Mouse (Mus musculus) bone marrow macrophage, adult 2 months (primary cell): ENCODE results near the gene Gstz1. TPM values are rescaled to one million over a fixed set of nuclear protein-coding genes. Genes with fewer than 3 reads are reported as not detected.
"Not testable (repeated sequence)": the region's sequence is repeated elsewhere in the genome, so short reads cannot be mapped to it uniquely, and the experiment has no call there.

Source experiments
- H3K27ac ChIP-seq: 2 replicates; pipeline ENCODE4 v1.5.1; 2012; ENCODE audit warnings: low read depth, low read length; ENCODE audit not compliant: insufficient read depth
- H3K4me1 ChIP-seq: 2 replicates; pipeline ENCODE4 v1.6.1; 2012; ENCODE audit warnings: low read length; ENCODE audit not compliant: control insufficient read depth, insufficient read depth
- H3K4me3 ChIP-seq: 2 replicates; pipeline ENCODE4 v1.5.1; 2012; ENCODE audit warnings: mild to moderate bottlenecking, low read length, moderate library complexity; ENCODE audit not compliant: insufficient read depth
- CTCF ChIP-seq: IDR thresholded peaks from 2 replicates; pipeline ENCODE4 v1.5.1; 2012; ENCODE audit warnings: low read depth, mild to moderate bottlenecking, low read length, moderate library complexity
- POLR2A ChIP-seq: IDR thresholded peaks from 2 replicates; pipeline ENCODE4 v1.6.1; 2012; ENCODE audit warnings: mild to moderate bottlenecking, low read depth, low read length, borderline replicate concordance
- polyA plus RNA-seq: library from polyadenylated mRNA; stranded (reverse); fragments of >200 nt; gene quantifications from 2 replicates; pipeline ENCODE4 v1.2.4, GENCODE M21; 2012; ENCODE audit not compliant: missing spikeins, insufficient read depth, insufficient read length

Gene Gstz1
- polyA plus RNA-seq, 1 experiment = 17.5 TPM

DNA sequence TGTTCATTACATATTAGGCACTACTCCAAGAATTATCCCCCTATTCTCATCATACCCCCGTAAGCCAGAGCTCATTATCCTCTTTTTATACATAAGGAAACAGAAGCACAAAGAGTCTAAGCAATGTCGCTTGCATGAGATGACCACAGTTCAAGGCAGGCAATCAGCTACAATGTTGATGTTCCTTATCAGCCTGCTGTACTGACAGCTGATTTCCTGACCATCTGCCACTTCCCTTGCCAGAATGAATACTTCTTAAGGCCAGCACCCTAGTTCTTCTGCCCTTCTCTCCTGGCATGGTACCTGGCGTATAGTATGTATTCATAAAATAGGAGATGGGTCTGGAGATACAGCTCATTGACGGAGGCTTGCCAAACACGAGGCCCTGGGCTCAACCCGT is 14.8 kb upstream of the Gstz1 start:
- no peaks in the 10 kb centered on the region for H3K4me1 ChIP-seq
- no peak overlapping the region for H3K4me3 ChIP-seq
- H3K27ac ChIP-seq = no peak overlapping the region
- TF ChIP-seq POLR2A = no peak
- TF ChIP-seq CTCF = no peak

- no peak overlapping the region for H3K4me3 ChIP-seq
- no peak overlapping the region for H3K27ac ChIP-seq
Observed at GRCm38 (mm10) chr12:87132784-87133183, 14.2 kb upstream of the Gstz1 start.

DNA sequence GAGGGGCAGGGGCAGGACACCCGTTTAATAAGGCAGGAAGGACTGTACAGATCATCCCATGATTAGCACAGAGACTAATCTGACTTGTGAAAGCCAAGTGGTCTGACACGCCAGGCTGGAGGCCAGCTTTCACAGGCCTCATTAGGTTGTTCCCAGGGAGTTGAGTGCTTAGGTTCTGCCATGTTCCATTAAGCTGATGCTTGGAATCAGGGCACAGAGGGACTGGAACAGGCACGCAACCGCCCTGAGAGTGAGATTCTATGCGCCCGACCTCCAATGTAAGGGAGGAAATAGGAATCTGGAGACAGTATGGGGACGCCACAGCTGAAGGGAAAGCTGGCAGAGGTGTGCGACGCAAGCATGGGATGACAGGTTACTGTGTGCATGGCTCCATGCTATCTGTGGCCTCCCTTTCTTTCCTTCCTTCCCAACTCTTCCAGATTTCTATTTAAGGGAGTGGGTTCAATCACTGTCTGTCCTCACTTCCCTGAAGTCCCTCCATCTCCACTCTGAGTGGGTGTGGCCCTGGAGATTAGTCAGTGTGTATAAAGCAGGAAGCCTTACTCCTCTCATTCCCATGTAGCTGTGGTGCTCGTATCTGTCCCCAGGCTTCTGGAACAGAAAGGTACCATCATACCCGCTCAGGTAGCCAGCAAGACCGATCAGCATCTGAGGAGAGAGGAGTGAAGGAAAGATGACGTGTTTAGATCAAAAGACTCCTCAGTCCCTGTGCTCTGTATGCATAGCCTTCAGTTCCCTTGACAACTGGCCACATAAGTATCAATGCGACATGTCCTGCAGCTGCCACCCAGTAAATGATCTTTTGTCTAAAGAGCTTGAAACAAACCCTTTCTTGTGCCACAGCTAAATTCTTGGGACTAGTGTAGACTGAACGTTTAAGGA is 9.3 kb upstream of the Gstz1 start:
- Histone ChIP-seq H3K4me1 (peaks cover 3% of the 10 kb centered on the region; the same call in 1 of the 2 replicates), H3K4me3 (no peak overlapping the region), H3K27ac (no peak overlapping the region)
- TF ChIP-seq POLR2A (no peak), CTCF (no peak)

More at GRCm38 (mm10) chr12:87132784-87133183, 14.2 kb upstream of the Gstz1 start:
- no peak for TF ChIP-seq CTCF
- no peak for TF ChIP-seq POLR2A
- no peaks in the 10 kb centered on the region for H3K4me1 ChIP-seq

DNA sequence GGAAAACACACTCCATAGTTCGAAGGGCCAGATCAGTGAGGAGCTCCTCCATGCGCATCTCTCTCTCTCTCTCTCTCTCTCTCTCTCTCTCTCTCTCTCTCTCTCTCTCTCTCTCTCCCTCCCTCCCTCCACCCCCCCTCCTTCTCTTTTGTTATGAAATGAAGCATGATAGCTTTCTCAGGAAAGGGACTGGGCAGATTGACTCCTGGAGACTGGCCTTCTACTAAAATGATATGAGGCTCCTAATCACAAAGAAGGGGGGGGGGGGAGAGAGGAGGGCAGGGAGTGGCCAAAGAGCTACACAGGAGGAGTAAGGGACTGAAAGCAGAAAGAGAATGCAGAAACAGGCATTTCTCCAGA is 8.6 kb upstream of the Gstz1 start:
- Histone ChIP-seq H3K4me1 (peaks cover 3% of the 10 kb centered on the region; the same call in 1 of the 2 replicates), H3K27ac (no peak overlapping the region), H3K4me3 (no peak overlapping the region)
- TF ChIP-seq POLR2A = no peak
- no peak for TF ChIP-seq CTCF

DNA sequence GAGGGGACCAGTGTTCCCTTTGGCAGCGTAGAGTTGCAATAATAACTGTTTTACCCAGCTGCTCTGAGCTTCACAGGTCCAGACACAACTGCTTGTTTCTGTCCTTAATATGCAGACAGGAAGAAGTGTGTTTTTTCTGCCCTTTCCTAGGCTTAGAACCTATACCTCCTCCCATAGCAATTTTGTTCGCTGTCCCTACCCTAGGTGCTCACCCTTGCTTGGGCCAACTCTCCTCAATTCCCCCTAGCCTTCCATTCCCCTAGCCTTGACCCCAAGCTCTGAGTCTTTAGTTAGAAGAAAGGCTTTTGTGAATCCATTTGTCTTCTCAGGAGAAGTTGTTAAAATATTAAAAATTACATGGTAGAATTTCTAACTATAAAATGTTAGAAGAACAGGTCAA is 8.2 kb upstream of the Gstz1 start:
- Histone ChIP-seq H3K4me3 (no peak overlapping the region), H3K4me1 (peaks cover 3% of the 10 kb centered on the region; the same call in 1 of the 2 replicates), H3K27ac (no peak overlapping the region)
- TF ChIP-seq POLR2A (no peak), CTCF (no peak)

DNA sequence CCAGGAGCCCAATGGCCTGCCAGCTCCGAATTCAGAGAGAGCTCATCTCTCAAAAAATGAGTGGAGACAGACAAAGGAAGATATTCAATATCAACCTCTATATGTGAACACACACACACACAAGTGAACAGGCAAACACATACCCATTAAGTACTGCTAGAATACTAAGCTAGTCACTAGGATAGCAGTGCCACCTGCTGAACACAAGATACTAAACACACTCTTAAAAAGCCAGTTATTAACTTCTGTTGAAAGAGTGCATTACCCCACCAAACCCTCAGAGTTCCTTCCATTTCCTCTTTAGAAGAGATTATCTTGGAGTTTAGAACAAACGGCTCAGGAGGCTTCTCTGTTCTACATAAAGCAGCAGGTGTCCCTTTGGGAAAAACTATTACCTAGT is 4.8 kb upstream of the Gstz1 start:
- H3K27ac ChIP-seq = no peak overlapping the region
- H3K4me1 ChIP-seq = peaks cover 3% of the 10 kb centered on the region; the same call in 1 of the 2 replicates
- no peak overlapping the region for H3K4me3 ChIP-seq
- TF ChIP-seq POLR2A = no peak
- TF ChIP-seq CTCF = no peak

DNA sequence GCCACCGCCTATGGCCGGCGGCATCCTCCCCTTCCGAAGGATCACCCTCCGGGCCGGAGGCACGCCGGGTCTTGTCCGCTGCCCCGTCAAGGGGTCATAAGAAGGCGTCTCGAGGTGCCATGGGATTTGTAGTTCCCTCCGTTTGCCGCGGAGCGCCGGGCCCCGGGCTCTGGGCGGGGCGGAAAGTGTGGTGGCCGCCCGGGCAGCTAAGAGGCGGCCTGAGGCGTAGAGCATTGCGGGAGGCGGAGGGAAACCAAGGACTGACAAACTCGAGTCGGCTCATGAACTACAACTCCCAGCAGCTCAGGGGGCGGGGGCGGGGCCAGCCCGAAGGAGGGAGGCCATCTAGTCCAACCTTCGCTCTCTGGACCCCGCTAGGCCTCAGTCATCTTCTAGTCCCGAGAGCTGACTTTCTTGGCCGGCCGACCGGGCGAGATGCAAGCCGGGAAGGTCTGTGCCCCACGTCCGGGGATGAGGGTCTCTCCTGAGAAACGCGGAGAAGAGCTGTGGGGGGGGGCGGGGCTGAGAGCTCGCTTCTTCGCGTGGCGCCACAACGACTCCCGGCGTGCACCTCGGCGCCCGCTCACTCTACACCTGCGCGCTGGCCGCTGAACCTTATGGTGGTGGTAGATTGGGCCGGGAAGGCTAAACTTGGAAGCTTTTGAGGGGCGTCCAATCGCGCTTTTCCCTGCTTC is 577 bp downstream of the Gstz1 start, which contains the start of gene Pomt2:
TSS of gene Pomt2 (minus strand) at position 574 of the 695 bp plus-strand sequence.
- H3K27ac ChIP-seq = peak within 1 kb of the TSS; percentile 61
- TF ChIP-seq CTCF = no peak
- no peak for TF ChIP-seq POLR2A
- H3K4me1 ChIP-seq = no peaks in the 10 kb centered on the region
- H3K4me3 ChIP-seq = peak within 1 kb of the TSS; percentile 86

DNA sequence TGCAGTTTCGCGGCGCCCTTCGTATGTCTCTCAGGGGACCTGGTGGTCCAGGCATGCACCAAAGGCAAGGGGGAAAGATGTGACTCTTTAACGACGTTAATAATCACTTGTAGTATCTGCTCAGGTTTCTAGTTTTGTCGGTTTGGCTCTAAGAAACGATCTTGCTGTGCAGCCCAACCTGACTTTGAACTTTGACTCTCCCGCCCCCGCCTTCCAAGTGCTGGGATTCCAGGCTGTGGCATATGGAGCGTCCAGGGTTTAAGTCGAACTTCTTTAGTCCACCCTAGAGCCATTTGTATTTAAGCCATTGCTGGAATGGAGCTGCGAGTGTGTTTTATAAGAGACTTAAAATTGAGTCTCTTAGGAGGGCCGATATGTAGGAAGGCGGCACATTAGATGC is 1.2 kb downstream of the Gstz1 start:
- peak overlapping the region; percentile 86 for H3K4me3 ChIP-seq
- H3K27ac ChIP-seq = peak overlapping the region; percentile 9; the same call in 1 of the 2 replicates
- no peaks in the 10 kb centered on the region for H3K4me1 ChIP-seq
- TF ChIP-seq CTCF (no peak), POLR2A (no peak)

- Histone ChIP-seq H3K27ac (no peak overlapping the region), H3K4me3 (no peak overlapping the region), H3K4me1 (no peaks in the 10 kb centered on the region)
- TF ChIP-seq CTCF (no peak), POLR2A (no peak)
Observed at GRCm38 (mm10) chr12:87149471-87149870, 2.5 kb downstream of the Gstz1 start.

GRCm38 (mm10) chr12:87154448-87154847 is 7.5 kb downstream of the Gstz1 start:
- H3K27ac ChIP-seq, H3K4me3 ChIP-seq, H3K4me1 ChIP-seq: not testable (repeated sequence)
